Mouse (Mus musculus) adrenal gland, adult (tissue): ENCODE measurements around the gene Acadm.
A peak's percentile ranks its signal among the peaks of the same experiment; 100 is the strongest.

Experiments
- DNase-seq, 2 experiments: peaks; one replicate each; pipeline ENCODE4 v3.0.0; 2022 to 2023; ENCODE audit warnings: low spot score in 1 of 2; ENCODE audit not compliant: inconsistent age in 2 of 2

Gene Acadm

DNA sequence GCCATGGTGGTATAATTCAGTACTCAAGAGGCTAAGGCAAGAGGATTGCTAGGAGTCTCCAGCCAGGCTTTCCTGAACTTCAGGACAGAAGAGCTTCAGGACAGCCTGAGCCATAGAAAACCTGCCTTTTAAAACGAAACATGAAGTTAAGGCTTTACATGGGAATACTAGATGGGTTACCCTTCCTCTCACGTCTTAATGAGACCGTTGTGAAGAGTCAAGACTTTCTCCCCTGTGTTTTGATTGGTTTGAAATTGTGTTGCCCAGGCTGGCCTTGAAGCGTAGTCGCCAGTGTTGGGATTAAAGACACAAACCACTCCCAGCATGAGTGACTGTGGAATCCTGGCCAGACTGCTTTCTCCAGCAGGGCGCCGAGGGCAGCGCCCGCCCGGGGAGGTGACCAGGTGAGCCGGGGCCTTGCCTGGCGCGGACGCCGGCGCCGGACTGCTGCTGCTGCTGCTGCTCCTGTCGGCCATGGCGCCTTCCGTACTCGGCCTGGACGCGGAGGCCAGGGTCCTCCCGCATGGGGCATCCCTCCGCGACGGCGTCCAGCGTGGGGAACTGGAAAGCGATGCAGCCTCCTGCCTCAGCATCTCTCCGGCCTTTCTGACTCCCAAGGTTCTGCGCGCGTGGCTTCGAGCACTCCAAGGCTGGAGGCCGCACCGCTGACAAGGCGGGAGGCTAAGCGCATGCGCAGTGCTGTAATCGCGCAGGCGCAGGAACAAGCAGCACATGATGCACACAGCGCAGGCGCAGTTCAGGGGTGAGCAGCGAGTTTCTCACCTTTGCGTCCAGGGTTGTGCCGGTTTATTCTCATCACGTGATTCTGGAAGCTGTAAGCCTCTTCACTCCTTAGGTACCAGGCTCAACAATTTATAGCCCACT lies 38.9 kb downstream of the Acadm start:
- DNase-seq = peak in 1 of 2 experiments; percentile 43

GRCm38 (mm10) chr3:153904586-153904985 lies 39.8 kb downstream of the Acadm start:
- peak; percentile 48 to 82 for DNase-seq

DNA sequence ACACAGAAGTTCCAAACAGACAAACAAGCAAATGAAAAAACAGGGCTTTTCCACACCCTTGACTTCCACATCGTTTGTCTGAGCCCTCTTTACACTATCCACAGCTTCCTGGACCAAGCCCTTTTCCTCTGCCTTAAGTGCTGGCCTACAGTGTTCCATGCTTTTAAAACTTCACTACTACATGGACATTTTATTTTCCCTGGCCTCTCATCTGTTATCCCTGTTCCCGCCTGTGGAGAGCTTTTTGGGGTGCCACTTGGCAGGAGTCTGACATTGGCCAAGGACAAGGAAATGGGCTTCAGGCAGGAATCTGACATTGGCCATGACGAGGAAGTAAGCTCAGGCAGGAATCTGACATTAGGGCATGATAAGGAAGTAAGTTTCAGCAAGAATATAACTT lies 41.8 kb downstream of the Acadm start:
- DNase-seq = no peak

DNA sequence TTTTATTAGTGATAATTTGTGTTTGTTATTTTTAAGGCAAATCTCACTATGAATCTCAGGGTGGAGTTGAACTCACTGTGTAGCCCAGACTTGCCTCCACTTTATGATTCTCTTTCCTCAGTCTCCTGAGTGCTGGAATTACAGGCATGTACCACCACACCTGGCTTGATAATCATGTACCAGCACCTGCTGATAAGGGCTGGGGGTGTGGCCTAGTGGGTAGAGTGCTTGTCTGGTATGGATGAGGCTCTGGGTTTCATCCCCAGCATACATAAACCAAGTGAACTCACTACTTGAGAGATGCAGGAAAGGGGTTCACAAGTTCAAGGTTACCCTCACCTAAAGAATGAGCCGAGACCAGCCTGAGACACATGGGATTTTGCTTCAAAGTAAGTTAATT lies 42.5 kb downstream of the Acadm start:
- no peak for DNase-seq

DNA sequence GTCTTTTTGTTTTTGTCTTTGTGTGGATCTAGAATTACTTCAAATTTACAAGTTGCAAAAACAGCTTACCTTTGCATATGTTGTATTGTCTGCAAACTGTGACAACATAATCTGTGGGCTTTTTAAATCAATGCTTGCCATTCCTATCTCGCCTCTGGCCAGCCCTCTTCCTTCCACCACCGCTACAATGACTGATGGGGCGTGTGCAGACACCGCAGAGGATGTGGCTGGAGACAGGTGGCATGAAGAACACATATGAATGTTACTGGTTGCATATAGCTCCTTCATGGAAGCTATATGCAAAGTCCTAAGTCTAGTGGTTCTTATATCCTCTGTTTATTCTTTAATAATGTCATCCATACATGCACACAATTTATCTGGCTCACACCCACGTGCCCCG lies 47.2 kb downstream of the Acadm start:
- DNase-seq = no peak

- DNase-seq = no peak
These were observed 49.0 kb downstream of the Acadm start for GRCm38 (mm10) chr3:153895454-153895853.

DNA sequence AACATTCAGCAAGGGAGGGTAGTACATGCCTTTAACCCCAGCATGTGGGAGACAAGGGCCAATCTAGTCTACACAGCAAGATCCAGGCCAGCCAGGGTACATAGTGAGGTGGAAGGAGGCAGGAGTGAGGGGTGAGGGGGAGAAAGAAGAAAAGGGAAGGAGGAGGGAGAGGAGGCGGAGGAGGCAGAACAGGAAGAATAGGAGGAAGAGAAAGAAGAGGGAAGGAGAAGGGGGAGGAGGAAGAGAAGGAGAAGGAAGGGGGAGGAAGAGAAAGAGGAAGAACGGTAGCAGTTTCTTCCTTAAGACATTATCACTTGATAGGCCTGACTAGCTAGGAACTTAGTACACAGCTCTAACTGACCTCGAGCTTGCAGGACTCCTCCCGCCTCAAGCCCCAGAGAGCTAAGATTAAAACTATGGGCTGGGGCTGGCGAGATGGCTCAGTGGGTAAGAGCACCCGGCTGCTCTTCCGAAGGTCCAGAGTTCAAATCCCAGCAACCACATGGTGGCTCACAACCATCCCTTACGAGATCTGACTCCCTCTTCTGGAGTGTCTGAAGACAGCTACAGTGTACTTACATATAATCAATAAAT lies 55.1 kb downstream of the Acadm start:
- no peak for DNase-seq

GRCm38 (mm10) chr3:153888141-153888540 lies 56.3 kb downstream of the Acadm start:
- no peak for DNase-seq

DNA sequence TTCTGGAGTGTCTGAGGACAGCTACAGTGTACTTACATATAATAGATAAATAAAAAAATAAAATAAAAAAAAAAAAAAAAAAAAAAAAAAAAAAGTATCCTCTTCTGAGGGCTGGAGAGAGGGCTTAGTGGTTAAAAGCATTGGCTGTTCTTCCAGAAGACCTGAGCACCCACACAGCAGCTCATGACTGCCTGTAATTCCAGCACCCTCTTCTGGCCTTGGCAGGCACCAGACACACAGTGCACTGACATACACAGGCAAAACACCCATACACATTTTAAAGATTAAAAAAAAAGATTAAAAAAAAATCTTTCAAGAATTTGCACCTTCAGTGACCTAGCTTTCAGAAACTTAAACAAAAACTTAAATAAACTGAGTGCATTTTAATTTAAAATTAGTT lies 58.1 kb downstream of the Acadm start:
- DNase-seq = no peak
